Mouse (Mus musculus): ENCODE measurements around the gene A630023A22Rik. TPM values are rescaled to one million over a fixed set of nuclear protein-coding genes. Genes with fewer than 3 reads are reported as not detected.

Gene A630023A22Rik
- polyA plus RNA-seq, 1 experiment = 14.3 TPM

GRCm38 (mm10) chr14:34086806-34087205, 15.7 kb downstream of the A630023A22Rik start:
- no peak for DNase-seq (ENCODE audit: low spot score)

GRCm38 (mm10) chr14:34085731-34086130, 16.8 kb downstream of the A630023A22Rik start, which contains the start of gene Anxa8:
Anxa8 (plus strand) TSS chr14:34085981.
- DNase-seq (ENCODE audit: low spot score) = peak; percentile 46

GRCm38 (mm10) chr14:34080321-34080997, 22.1 kb downstream of the A630023A22Rik start:
- DNase-seq (ENCODE audit: low spot score) = peak; percentile 46

GRCm38 (mm10) chr14:34078293-34078692, 24.3 kb downstream of the A630023A22Rik start:
- no peak for DNase-seq (ENCODE audit: low spot score)

- DNase-seq (ENCODE audit: low spot score) = no peak
Observed at GRCm38 (mm10) chr14:34077222-34077621, 25.3 kb downstream of the A630023A22Rik start.

- no peak for DNase-seq (ENCODE audit: low spot score)
Observed at GRCm38 (mm10) chr14:34075346-34075745, 27.2 kb downstream of the A630023A22Rik start.

- no peak for DNase-seq (ENCODE audit: low spot score)
Observed at GRCm38 (mm10) chr14:34071665-34072064, 30.9 kb downstream of the A630023A22Rik start.

- no peak for DNase-seq (ENCODE audit: low spot score)
Observed at GRCm38 (mm10) chr14:34052516-34052915, 50.0 kb downstream of the A630023A22Rik start, which contains the start of gene Antxrl. Antxrl (plus strand) TSS chr14:34052707.

- no peak for DNase-seq (ENCODE audit: low spot score)
Observed at GRCm38 (mm10) chr14:34050101-34050779, 52.3 kb downstream of the A630023A22Rik start.

GRCm38 (mm10) chr14:34043341-34043740, 59.2 kb downstream of the A630023A22Rik start:
- DNase-seq (ENCODE audit: low spot score) = no peak

GRCm38 (mm10) chr14:34041241-34041640, 61.3 kb downstream of the A630023A22Rik start:
- DNase-seq (ENCODE audit: low spot score) = no peak

GRCm38 (mm10) chr14:34033841-34034610, 68.5 kb downstream of the A630023A22Rik start:
- no peak for DNase-seq (ENCODE audit: low spot score)

GRCm38 (mm10) chr14:34026710-34027109, 75.8 kb downstream of the A630023A22Rik start:
- no peak for DNase-seq (ENCODE audit: low spot score)

- DNase-seq (ENCODE audit: low spot score) = no peak
Observed at GRCm38 (mm10) chr14:34016938-34017337, 85.6 kb downstream of the A630023A22Rik start.

GRCm38 (mm10) chr14:34016381-34016780, 86.2 kb downstream of the A630023A22Rik start, which contains the start of gene Gm5460:
Gm5460 (plus strand) TSS chr14:34016758.
- DNase-seq (ENCODE audit: low spot score) = no peak

- DNase-seq (ENCODE audit: low spot score) = no peak
Observed at GRCm38 (mm10) chr14:34015063-34015462, 87.5 kb downstream of the A630023A22Rik start, which contains the start of gene Gm30083. Gm30083 (minus strand) TSS chr14:34015182.

- peak; percentile 10 for DNase-seq (ENCODE audit: low spot score)
Observed at GRCm38 (mm10) chr14:34002358-34002757, 100.2 kb downstream of the A630023A22Rik start.

GRCm38 (mm10) chr14:34001445-34001844, 101.1 kb downstream of the A630023A22Rik start:
- DNase-seq (ENCODE audit: low spot score) = no peak
